Mouse (Mus musculus) naive thymus-derived CD4-positive, alpha-beta T cell, adult 5 months (primary cell): ENCODE data around the gene Slc16a4. TPM values are rescaled to one million over a fixed set of nuclear protein-coding genes. Genes with fewer than 3 reads are reported as not detected.

Experiments
- polyA plus RNA-seq: library from polyadenylated mRNA; unstranded; fragments of 100-300 nt; shearing (Covaris generic); gene quantifications from one replicate; pipeline ENCODE4 v1.2.1, GENCODE M21; 2017

The Slc16a4 gene
- polyA plus RNA-seq, result 0.35 TPM

GRCm38 (mm10) chr3:107290764-107291381 is at the start of gene Slc16a4:
TSS of gene Slc16a4 (plus strand) at chr3:107291230.

GRCm38 (mm10) chr3:107278479-107279269 is 12.4 kb upstream of the Slc16a4 start, which contains the start of gene Lamtor5:
TSS of gene Lamtor5 (plus strand) at chr3:107278858.

GRCm38 (mm10) chr3:107333381-107334201 is 42.6 kb downstream of the Slc16a4 start, which contains the start of gene Rbm15:
TSS of gene Rbm15 (minus strand) at chr3:107333673.

Other genes with a start within 250 kb of the Slc16a4 start
- gene Kcna2, start 190.1 kb upstream of the Slc16a4 start, polyA plus RNA-seq, result 0.17 TPM
- not detected for gene Kcna10, start 108.2 kb upstream of the Slc16a4 start, polyA plus RNA-seq
- gene Cym, start 69.5 kb upstream of the Slc16a4 start, polyA plus RNA-seq, result not detected
- not detected for gene A630076J17Rik, start 60.6 kb upstream of the Slc16a4 start, polyA plus RNA-seq
- not detected for gene Prok1, start 51.5 kb upstream of the Slc16a4 start, polyA plus RNA-seq
- 98.1 TPM for gene Lamtor5, start 12.4 kb upstream of the Slc16a4 start, polyA plus RNA-seq
- 23.5 TPM for gene Rbm15, start 42.4 kb downstream of the Slc16a4 start, polyA plus RNA-seq
- not detected for gene Kcnc4, start 168.3 kb downstream of the Slc16a4 start, polyA plus RNA-seq
- 0.11 TPM for gene Slc6a17, start 226.8 kb downstream of the Slc16a4 start, polyA plus RNA-seq